ENCODE assay signal across 14 mouse cellular contexts in the genomic region with DNA sequence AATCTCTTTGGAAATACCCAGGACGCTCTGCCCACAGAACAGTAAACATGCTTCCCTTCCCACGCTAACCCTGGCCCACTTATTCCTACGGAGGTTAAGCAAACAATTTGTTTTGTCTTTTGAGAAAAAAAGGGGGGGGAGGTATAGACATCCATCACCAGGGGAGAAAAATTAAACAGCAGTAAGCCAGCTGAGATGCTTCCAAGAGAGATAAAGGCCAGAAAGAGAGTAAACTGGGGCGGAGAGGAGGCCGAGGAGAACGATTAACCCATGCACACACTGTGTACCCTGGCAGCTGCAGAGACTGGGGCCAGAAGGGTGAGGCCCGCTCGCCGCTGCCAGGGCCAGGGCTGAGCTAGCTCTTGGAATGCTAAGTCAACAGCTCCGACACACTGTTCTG.
DNase-seq lines count a peak whose midpoint lies in the region; ATAC-seq lines count a peak whose summit lies in the region.
"Had no signal": no experiment of that assay in that cellular context is flagged by ENCODE, and none has a peak within 500 bp of the region (broad histone marks: within the 10 kb centered on the region; RNA-seq: fewer than 3 reads in every experiment).

No protein-coding gene starts in this region.

- DNase-seq in adrenal gland, adult (ENCODE audit: inconsistent age in 2 of 2, low spot score in 1 of 2): peak; percentile 56 to 79
- no peak for DNase-seq in adrenal gland, adult 18-20 months (ENCODE audit: low spot score in 2 of 2)
- peak; percentile 64 for DNase-seq in ovary, adult 18-20 months (ENCODE audit: low spot score)
- no peak for DNase-seq in ovary, postnatal 10 days (ENCODE audit: low spot score)
- DNase-seq: cerebellum, adult 11-12 months; kidney, postnatal 36 days; left cerebral cortex, postnatal 4 days; thymus, adult 2 months had no signal

- peaks cover 6% of the 10 kb centered on the region; the same call in 1 of the 2 replicates for H3K4me1 ChIP-seq in lung, embryonic 16.5 days (replicated peaks; ENCODE audit: control insufficient read depth, insufficient read depth, low read length)
- peaks cover 3% of the 10 kb centered on the region; the same call in 1 of the 2 replicates for H3K4me1 ChIP-seq in stomach, embryonic 16.5 days (ENCODE audit: control insufficient read depth, insufficient read depth, low read length)
- H3K4me1 ChIP-seq in midbrain, embryonic 16.5 days (ENCODE audit: control insufficient read depth, insufficient read depth, low read length): no peaks in the 10 kb centered on the region
- H3K4me1 ChIP-seq: liver, embryonic 15.5 days; midbrain, embryonic 12.5 days had no signal

- H3K27me3 ChIP-seq in lung, embryonic 16.5 days (ENCODE audit: control insufficient read depth, insufficient read depth, low read depth, low read length): no peaks in the 10 kb centered on the region
- H3K27me3 ChIP-seq in stomach, embryonic 16.5 days (ENCODE audit: control insufficient read depth, insufficient read depth, low read length): no peaks in the 10 kb centered on the region
- H3K27me3 ChIP-seq in midbrain, embryonic 16.5 days (ENCODE audit: control insufficient read depth, insufficient read depth, low read depth, low read length): no peaks in the 10 kb centered on the region
- H3K27me3 ChIP-seq: liver, embryonic 15.5 days had no signal

- H3K9me3 ChIP-seq in lung, embryonic 16.5 days (ENCODE audit: control insufficient read depth, low read length): no peaks in the 10 kb centered on the region
- H3K9me3 ChIP-seq in stomach, embryonic 16.5 days (replicated peaks; ENCODE audit: control insufficient read depth, low read length): no peaks in the 10 kb centered on the region
- H3K9me3 ChIP-seq in midbrain, embryonic 16.5 days (replicated peaks; ENCODE audit: control insufficient read depth, low read length, poor library complexity, severe bottlenecking): no peaks in the 10 kb centered on the region
- H3K9me3 ChIP-seq: liver, embryonic 15.5 days; midbrain, embryonic 12.5 days had no signal

- H3K9ac ChIP-seq in lung, embryonic 16.5 days (ENCODE audit: low read length): no peak overlapping the region
- H3K9ac ChIP-seq in stomach, embryonic 16.5 days (ENCODE audit: low read length): no peak overlapping the region
- H3K9ac ChIP-seq in midbrain, embryonic 16.5 days (ENCODE audit: low read depth, low read length): no peak overlapping the region
- H3K9ac ChIP-seq: liver, embryonic 15.5 days; midbrain, embryonic 12.5 days had no signal

- no peak overlapping the region for H3K4me2 ChIP-seq in lung, embryonic 16.5 days (ENCODE audit: low read depth, low read length)
- no peak overlapping the region for H3K4me2 ChIP-seq in stomach, embryonic 16.5 days (ENCODE audit: low read depth, low read length)
- H3K4me2 ChIP-seq in midbrain, embryonic 16.5 days (ENCODE audit: low read length): no peak overlapping the region
- H3K4me2 ChIP-seq: liver, embryonic 15.5 days; midbrain, embryonic 12.5 days had no signal

- H3K27ac ChIP-seq in lung, embryonic 16.5 days (ENCODE audit: low read length): no peak overlapping the region
- H3K27ac ChIP-seq in stomach, embryonic 16.5 days (ENCODE audit: low read length): no peak overlapping the region
- no peak overlapping the region for H3K27ac ChIP-seq in midbrain, embryonic 16.5 days (ENCODE audit: low read length)
- H3K27ac ChIP-seq: liver, embryonic 15.5 days; midbrain, embryonic 12.5 days had no signal

- WGBS in lung, embryonic 16.5 days: 20% methylated on average over 10 of the region's 10 CpGs
- 26% methylated on average over 10 of the region's 10 CpGs for WGBS in stomach, embryonic 16.5 days
- 80% methylated on average over 10 of the region's 10 CpGs for WGBS in midbrain, embryonic 16.5 days

- peak; percentile 92 for ATAC-seq in lung, embryonic 16.5 days (ENCODE audit: low read depth)
- ATAC-seq in stomach, embryonic 16.5 days (ENCODE audit: insufficient read depth, low FRiP score): peak; percentile 90
- no peak for ATAC-seq in cerebellum, adult (ENCODE audit: insufficient number of reproducible peaks, low FRiP score, low TSS enrichment)
- ATAC-seq in midbrain, embryonic 16.5 days: no peak

- no peaks in the 10 kb centered on the region for H3K36me3 ChIP-seq in lung, embryonic 16.5 days (ENCODE audit: control insufficient read depth, insufficient read depth, low read length)
- H3K36me3 ChIP-seq in stomach, embryonic 16.5 days (ENCODE audit: control insufficient read depth, insufficient read depth, low read length): no peaks in the 10 kb centered on the region
- H3K36me3 ChIP-seq in midbrain, embryonic 16.5 days (ENCODE audit: control insufficient read depth, insufficient read depth, low read length): no peaks in the 10 kb centered on the region
- H3K36me3 ChIP-seq: liver, embryonic 15.5 days; midbrain, embryonic 12.5 days had no signal

- no peak overlapping the region for H3K4me3 ChIP-seq in lung, embryonic 16.5 days (ENCODE audit: low read length)
- no peak overlapping the region for H3K4me3 ChIP-seq in stomach, embryonic 16.5 days (replicated peaks; ENCODE audit: low read length)
- no peak overlapping the region for H3K4me3 ChIP-seq in midbrain, embryonic 16.5 days (ENCODE audit: low read depth, low read length)
- H3K4me3 ChIP-seq: liver, embryonic 15.5 days; midbrain, embryonic 12.5 days had no signal

Comparison
In these comparisons a context has a peak if more than half of its experiments do, and no peak if none do; other contexts are left out.
1. DNase-seq: peak in adrenal gland, adult (2 of 2) and ovary, adult 18-20 months (single experiment); none in adrenal gland, adult 18-20 months (0 of 2) and ovary, postnatal 10 days (single experiment).
2. ATAC-seq: peak in lung, embryonic 16.5 days (single experiment) and stomach, embryonic 16.5 days (single experiment); none in cerebellum, adult (single experiment) and midbrain, embryonic 16.5 days (single experiment).